Mouse (Mus musculus) cortical plate, adult 2 months (tissue): ENCODE data around the gene Rbm34.

Source experiments
- CTCF ChIP-seq: fragments of 200-500 bp; IDR thresholded peaks from 2 replicates; pipeline ENCODE4 v1.5.1; 2011; ENCODE audit warnings: mild to moderate bottlenecking, control low read depth, low read length; ENCODE audit not compliant: insufficient read depth; ENCODE audit errors: extremely low read depth
- POLR2A ChIP-seq: fragments of 200-500 bp; IDR thresholded peaks from 2 replicates; pipeline ENCODE4 v1.6.1; 2011; ENCODE audit warnings: mild to moderate bottlenecking, low read length, control low read depth; ENCODE audit not compliant: insufficient read depth; ENCODE audit errors: extremely low read depth

GRCm38 (mm10) chr8:126916611-126917010, 54.3 kb downstream of the Rbm34 start:
- no peak for TF ChIP-seq POLR2A
- no peak for TF ChIP-seq CTCF
